Mouse (Mus musculus) intestine, postnatal 0 days (tissue): ENCODE measurements around the gene Gm45062. TPM values are rescaled to one million over a fixed set of nuclear protein-coding genes. Genes with fewer than 3 reads are reported as not detected.

ENCODE experiments used
- ATAC-seq: fragments of 200-750 bp; cut with Nextera tagmentation; 2 replicates; pipeline ENCODE4 v1.8.0; 2017; ENCODE audit warnings: mild to moderate bottlenecking, moderate TSS enrichment, moderate library complexity
- H3K27ac ChIP-seq: fragments of 300-500 bp; sonication (generic); 2 replicates; pipeline ENCODE4 v1.5.1; 2014; ENCODE audit warnings: mild to moderate bottlenecking, low read depth, low read length, moderate library complexity
- H3K27me3 ChIP-seq: fragments of 300-500 bp; sonication (generic); replicated peaks from 2 replicates; pipeline ENCODE4 v1.6.1; 2014; ENCODE audit warnings: low read length, mixed read lengths; ENCODE audit not compliant: control insufficient read depth, insufficient read depth
- H3K36me3 ChIP-seq: fragments of 300-500 bp; sonication (generic); 2 replicates; pipeline ENCODE4 v1.6.1; 2014; ENCODE audit warnings: mild to moderate bottlenecking, moderate library complexity; ENCODE audit not compliant: control insufficient read depth, insufficient read depth
- H3K4me1 ChIP-seq: fragments of 300-500 bp; sonication (generic); replicated peaks from 2 replicates; pipeline ENCODE4 v1.6.1; 2014; ENCODE audit warnings: antibody characterized with exemption, low read length, mixed read lengths; ENCODE audit not compliant: control insufficient read depth, insufficient read depth
- H3K4me2 ChIP-seq: fragments of 300-500 bp; sonication (generic); replicated peaks from 2 replicates; pipeline ENCODE4 v1.6.1; 2014; ENCODE audit warnings: low read depth, mild to moderate bottlenecking, moderate library complexity
- H3K4me3 ChIP-seq: fragments of 300-500 bp; sonication (generic); 2 replicates; pipeline ENCODE4 v1.5.1; 2014; ENCODE audit warnings: low read depth, low read length
- H3K9ac ChIP-seq: fragments of 300-500 bp; sonication (generic); 2 replicates; pipeline ENCODE4 v1.6.1; 2014; ENCODE audit warnings: mild to moderate bottlenecking, low read depth, low read length
- H3K9me3 ChIP-seq: fragments of 300-500 bp; sonication (generic); 2 replicates; pipeline ENCODE4 v1.6.1; 2016; ENCODE audit warnings: mixed run types; ENCODE audit not compliant: control insufficient read depth
- CTCF ChIP-seq: sonication (generic); IDR thresholded peaks from 2 replicates; pipeline ENCODE4 v1.5.1; 2016; ENCODE audit warnings: low read depth, mild to moderate bottlenecking, control low read depth, antibody characterized with exemption, moderate library complexity
- WGBS: fragments of 180-500 bp; shearing (Covaris S2); extraction: QIAGEN DNeasy Blood & Tissue Kit; methylation state at CpG from one replicate; pipeline ENCODE4 v1.1.7; 2014; 5-methylcytosine and 5-hydroxymethylcytosine counted together
- polyA plus RNA-seq: library from polyadenylated mRNA; unstranded; fragments of >200 nt; fragmentation: Nextera tagmentation; extraction: Ambion mirVana; gene quantifications from 2 replicates; pipeline ENCODE4 v1.2.1, GENCODE M21; 2015

The Gm45062 gene
- 0.30 and 0.75 TPM in 2 replicates for polyA plus RNA-seq

- peak within 1 kb of the TSS; percentile 81 for H3K9ac ChIP-seq
- H3K9me3 ChIP-seq: no peaks in the 10 kb centered on the region
- no peaks in the 10 kb centered on the region for H3K4me1 ChIP-seq
- peak within 1 kb of the TSS; percentile 90 for H3K4me2 ChIP-seq
- peak within 1 kb of the TSS; percentile 93 for H3K4me3 ChIP-seq
- H3K36me3 ChIP-seq: 0 out of 2 replicates have a peak, but pooled peaks cover 5% of the 10 kb centered on the region
- under 1% methylated on average over 64 of the region's 64 CpGs for WGBS
- H3K27ac ChIP-seq: peak within 1 kb of the TSS; percentile 82
- TF ChIP-seq CTCF: no peak
- no peaks in the 10 kb centered on the region for H3K27me3 ChIP-seq
- peak; percentile 100 for ATAC-seq
Measured at GRCm38 (mm10) chr6:8259004-8259666, at the start of gene Gm45062, which contains the start of the genes Rpa3 and Umad1. Gene Gm45062, plus strand, starts transcription at chr6:8259450. Gene Rpa3, minus strand, starts transcription at chr6:8259173. Gene Umad1, plus strand, starts transcription at chr6:8259288.

- Histone ChIP-seq H3K27me3 (no peaks in the 10 kb centered on the region), H3K9ac (peak overlapping the region; percentile 75), H3K4me3 (peak overlapping the region; percentile 73), H3K27ac (peak overlapping the region; percentile 90; the same call in 1 of the 2 replicates), H3K36me3 (peaks cover 3% of the 10 kb centered on the region; the same call in 1 of the 2 replicates), H3K9me3 (no peaks in the 10 kb centered on the region), H3K4me2 (peak overlapping the region; percentile 71), H3K4me1 (0 out of 2 replicates have a peak, but pooled peaks cover 4% of the 10 kb centered on the region)
- no peak for ATAC-seq
- no peak for TF ChIP-seq CTCF
- 10% methylated on average over 10 of the region's 10 CpGs for WGBS
Measured at GRCm38 (mm10) chr6:8209866-8210186, 49.4 kb upstream of the Gm45062 start.

GRCm38 (mm10) chr6:8210661-8211060 is 48.6 kb upstream of the Gm45062 start:
- Histone ChIP-seq H3K36me3 (peaks cover 7% of the 10 kb centered on the region), H3K4me1 (0 out of 2 replicates have a peak, but pooled peaks cover 4% of the 10 kb centered on the region), H3K9me3 (no peaks in the 10 kb centered on the region), H3K9ac (no peak overlapping the region), H3K4me2 (no peak overlapping the region), H3K4me3 (no peak overlapping the region), H3K27me3 (no peaks in the 10 kb centered on the region), H3K27ac (no peak overlapping the region)
- TF ChIP-seq CTCF: no peak
- no peak for ATAC-seq
- WGBS: 97% methylated on average over 3 of the region's 3 CpGs

- H3K27ac ChIP-seq: no peak overlapping the region
- no peak overlapping the region for H3K9ac ChIP-seq
- no peaks in the 10 kb centered on the region for H3K9me3 ChIP-seq
- 74% methylated on average over 3 of the region's 3 CpGs for whole genome bisulfite sequencing
- no peak for ATAC-seq
- TF ChIP-seq CTCF: no peak
- no peak overlapping the region for H3K4me3 ChIP-seq
- H3K27me3 ChIP-seq: no peaks in the 10 kb centered on the region
- no peak overlapping the region for H3K4me2 ChIP-seq
- peaks cover 28% of the 10 kb centered on the region for H3K36me3 ChIP-seq
- H3K4me1 ChIP-seq: no peaks in the 10 kb centered on the region
Measured at GRCm38 (mm10) chr6:8227035-8227434, 32.2 kb upstream of the Gm45062 start.

GRCm38 (mm10) chr6:8228596-8228995 is 30.7 kb upstream of the Gm45062 start:
- no peaks in the 10 kb centered on the region for H3K4me1 ChIP-seq
- H3K4me2 ChIP-seq: no peak overlapping the region
- TF ChIP-seq CTCF: no peak
- no peaks in the 10 kb centered on the region for H3K27me3 ChIP-seq
- H3K9me3 ChIP-seq: no peaks in the 10 kb centered on the region
- WGBS: 95% methylated on average over 3 of the region's 3 CpGs
- H3K36me3 ChIP-seq: peaks cover 35% of the 10 kb centered on the region
- no peak overlapping the region for H3K9ac ChIP-seq
- H3K4me3 ChIP-seq: no peak overlapping the region
- H3K27ac ChIP-seq: no peak overlapping the region
- ATAC-seq: no peak

GRCm38 (mm10) chr6:8258316-8258715 is 934 bp upstream of the Gm45062 start:
- Histone ChIP-seq H3K4me3 (peak overlapping the region; percentile 93), H3K27ac (no peak overlapping the region), H3K4me2 (peak overlapping the region; percentile 63), H3K36me3 (0 out of 2 replicates have a peak, but pooled peaks cover 7% of the 10 kb centered on the region), H3K9me3 (no peaks in the 10 kb centered on the region), H3K27me3 (no peaks in the 10 kb centered on the region), H3K9ac (peak overlapping the region; percentile 59), H3K4me1 (no peaks in the 10 kb centered on the region)
- no peak for ATAC-seq
- TF ChIP-seq CTCF: no peak
- 5% methylated on average over 6 of the region's 6 CpGs for WGBS
